ENCODE assay signal across 26 mouse cellular contexts in genomic region chr10:8858718-8859117, GRCm38 (mm10). TPM values are rescaled to one million over a fixed set of nuclear protein-coding genes. Genes with fewer than 3 reads are reported as not detected.
A peak's percentile ranks its signal among the peaks of the same experiment; 100 is the strongest.
DNase-seq lines count a peak whose midpoint lies in the region; ATAC-seq and TF ChIP-seq lines count a peak whose summit lies in the region.
"Had no signal": no experiment of that assay in that cellular context is flagged by ENCODE, and none has a peak within 500 bp of the region (broad histone marks: within the 10 kb centered on the region; RNA-seq: fewer than 3 reads in every experiment).

No protein-coding gene starts in this region.

- H3K36me3 ChIP-seq in testis, adult 2 months (ENCODE audit: control insufficient read depth, insufficient read depth, low read length): no peaks in the 10 kb centered on the region
- no peaks in the 10 kb centered on the region for H3K36me3 ChIP-seq in splenic B cell, adult 2 months (ENCODE audit: control insufficient read depth, insufficient read depth, low read length, poor library complexity, severe bottlenecking)
- no peaks in the 10 kb centered on the region for H3K36me3 ChIP-seq in forebrain, embryonic 15.5 days
- no peaks in the 10 kb centered on the region for H3K36me3 ChIP-seq in hindbrain, embryonic 11.5 days (ENCODE audit: control insufficient read depth, insufficient read depth, low read length)
- H3K36me3 ChIP-seq: embryonic facial prominence, embryonic 12.5 days; embryonic facial prominence, embryonic 15.5 days; heart, embryonic 13.5 days; hindbrain, embryonic 10.5 days had no signal

- DNase-seq in testis, postnatal 14 days (ENCODE audit: low spot score): no peak
- DNase-seq in splenic B cell, adult 2 months (ENCODE audit: low read depth, low spot score): peak; percentile 7
- DNase-seq in layer of hippocampus, adult 18-20 months (ENCODE audit: low spot score in 2 of 2): no peak
- no peak for DNase-seq in hindbrain, embryonic 11.5 days (ENCODE audit: low spot score)
- DNase-seq: adrenal gland, adult 2 months; adrenal gland, postnatal 14 days; cerebellum, adult 11-12 months; cerebellum, adult 9-10 months; cerebellum, postnatal 14 days; gastrocnemius, postnatal 10 days; gastrocnemius, postnatal 36 days; heart, adult 18-20 months had no signal

- no peaks in the 10 kb centered on the region for H3K9me3 ChIP-seq in forebrain, embryonic 15.5 days
- no peaks in the 10 kb centered on the region for H3K9me3 ChIP-seq in hindbrain, embryonic 11.5 days (ENCODE audit: control insufficient read depth, low read length)
- H3K9me3 ChIP-seq: embryonic facial prominence, embryonic 12.5 days; embryonic facial prominence, embryonic 15.5 days; heart, embryonic 13.5 days; hindbrain, embryonic 10.5 days had no signal

- WGBS in forebrain, embryonic 15.5 days: 94% methylated on average over 7 of the region's 7 CpGs
- 96% methylated on average over 7 of the region's 7 CpGs for WGBS in hindbrain, embryonic 11.5 days

- H3K27me3 ChIP-seq in testis, adult 2 months (ENCODE audit: control insufficient read depth, insufficient read depth, low read length): no peaks in the 10 kb centered on the region
- H3K27me3 ChIP-seq in splenic B cell, adult 2 months (ENCODE audit: control insufficient read depth, insufficient read depth, low read length, poor library complexity, severe bottlenecking): no peaks in the 10 kb centered on the region
- no peaks in the 10 kb centered on the region for H3K27me3 ChIP-seq in forebrain, embryonic 15.5 days
- H3K27me3 ChIP-seq in hindbrain, embryonic 11.5 days (ENCODE audit: control insufficient read depth, insufficient read depth, low read length): no peaks in the 10 kb centered on the region
- H3K27me3 ChIP-seq: embryonic facial prominence, embryonic 12.5 days; embryonic facial prominence, embryonic 15.5 days; heart, embryonic 13.5 days had no signal

- TF ChIP-seq POLR2A in testis, adult 2 months (IDR thresholded peaks at IDR 0.05; ENCODE audit: control insufficient read depth, low read depth, low read length): no peak

- H3K27ac ChIP-seq in testis, adult 2 months (ENCODE audit: control insufficient read depth, insufficient read depth, low read depth, low read length): no peak overlapping the region
- no peak overlapping the region for H3K27ac ChIP-seq in forebrain, embryonic 15.5 days (replicated peaks)
- no peak overlapping the region for H3K27ac ChIP-seq in hindbrain, embryonic 11.5 days (ENCODE audit: low read depth, low read length)
- H3K27ac ChIP-seq: embryonic facial prominence, embryonic 12.5 days; embryonic facial prominence, embryonic 15.5 days; heart, embryonic 13.5 days; hindbrain, embryonic 10.5 days; hindbrain, embryonic 14.5 days; hindbrain, postnatal 0 days had no signal

- no peak overlapping the region for H3K9ac ChIP-seq in forebrain, embryonic 15.5 days (replicated peaks)
- H3K9ac ChIP-seq in hindbrain, embryonic 11.5 days (ENCODE audit: low read depth, low read length): no peak overlapping the region
- H3K9ac ChIP-seq: embryonic facial prominence, embryonic 12.5 days; embryonic facial prominence, embryonic 15.5 days; heart, embryonic 13.5 days; hindbrain, embryonic 14.5 days had no signal

- ATAC-seq in granulocyte monocyte progenitor cell, adult 5-6 weeks (replicated peaks; ENCODE audit: poor library complexity, severe bottlenecking): peak; percentile 98
- ATAC-seq in megakaryocyte, adult 5-6 weeks (ENCODE audit: poor library complexity, severe bottlenecking): peak; percentile 94
- no peak for ATAC-seq in forebrain, embryonic 15.5 days (replicated peaks)
- ATAC-seq in hindbrain, embryonic 11.5 days (ENCODE audit: low FRiP score): no peak
- ATAC-seq: forebrain, embryonic 16.5 days; hindbrain, postnatal 0 days; inflammation-experienced regulatory T-cells, adult 6 months; intestine, embryonic 16.5 days had no signal

- H3K4me3 ChIP-seq in testis, adult 2 months (ENCODE audit: control insufficient read depth, low read depth, low read length): peak overlapping the region; percentile 1
- H3K4me3 ChIP-seq in forebrain, embryonic 15.5 days: no peak overlapping the region
- H3K4me3 ChIP-seq in hindbrain, embryonic 11.5 days (ENCODE audit: low read depth, low read length): no peak overlapping the region
- H3K4me3 ChIP-seq: embryonic facial prominence, embryonic 12.5 days; embryonic facial prominence, embryonic 15.5 days; heart, embryonic 13.5 days; hindbrain, embryonic 10.5 days had no signal

- peaks cover 4% of the 10 kb centered on the region for H3K4me1 ChIP-seq in testis, adult 2 months (ENCODE audit: control insufficient read depth, insufficient read depth, low read length)
- H3K4me1 ChIP-seq in forebrain, embryonic 15.5 days: 0 out of 2 replicates have a peak, but pooled peaks cover 5% of the 10 kb centered on the region
- H3K4me1 ChIP-seq in hindbrain, embryonic 11.5 days (replicated peaks; ENCODE audit: control insufficient read depth, insufficient read depth, low read length): no peaks in the 10 kb centered on the region

- no peak overlapping the region for H3K4me2 ChIP-seq in forebrain, embryonic 15.5 days (replicated peaks)
- no peak overlapping the region for H3K4me2 ChIP-seq in hindbrain, embryonic 11.5 days (replicated peaks; ENCODE audit: low read depth, low read length)
- H3K4me2 ChIP-seq: embryonic facial prominence, embryonic 12.5 days; embryonic facial prominence, embryonic 15.5 days; heart, embryonic 13.5 days; hindbrain, embryonic 14.5 days had no signal

- no peak for TF ChIP-seq CTCF in testis, adult 2 months (IDR thresholded peaks at IDR 0.05; ENCODE audit: control insufficient read depth, insufficient read depth, insufficient replicate concordance, low read depth, low read length)

RNA-seq across cellular contexts. Expression of gene Sash1, which starts 27.2 kb away (rescaled TPM):
- polyA plus RNA-seq in testis, adult 2 months (2012; rRNA removed): 2.7 and 2.8 TPM in 2 replicates
- total RNA-seq in granulocyte monocyte progenitor cell, adult 5-6 weeks (2014; fragmentation: Nextera tagmentation): 1.9 and 2.4 TPM in 2 replicates
- total RNA-seq in granulocyte monocyte progenitor cell, adult 5-6 weeks (2017): 2.1 and 2.4 TPM in 2 replicates
- 5.6 and 6.3 TPM in 2 replicates for total RNA-seq in megakaryocyte, adult 5-6 weeks (2015)
- total RNA-seq in megakaryocyte, adult 5-6 weeks (2017): 4.1 and 5.3 TPM in 2 replicates
- polyA plus RNA-seq in forebrain, embryonic 15.5 days (2015; fragmentation: Nextera tagmentation; extraction: Ambion mirVana): 1.7 TPM in 2 replicates
- total RNA-seq in layer of hippocampus, adult 18-20 months (2021): 10 to 100 TPM; 78.9 to 79.8 TPM
- 5.2 and 6.5 TPM in 2 replicates for polyA plus RNA-seq in hindbrain, embryonic 11.5 days (2014; fragmentation: Nextera tagmentation; extraction: Ambion mirVana)
- total RNA-seq: MEL had no signal

Comparison
In these comparisons a context has a peak if more than half of its experiments do, and no peak if none do; other contexts are left out.
1. ATAC-seq: peak in granulocyte monocyte progenitor cell, adult 5-6 weeks (single experiment) and megakaryocyte, adult 5-6 weeks (single experiment); none in forebrain, embryonic 15.5 days (single experiment) and hindbrain, embryonic 11.5 days (single experiment).
2. RNA of gene Sash1, which starts 27.2 kb away (total RNA-seq): 78.9 to 79.8 TPM in layer of hippocampus, adult 18-20 months; 4.1 to 6.3 TPM in megakaryocyte, adult 5-6 weeks and 1.9 to 2.4 TPM in granulocyte monocyte progenitor cell, adult 5-6 weeks; every median in the first group is over 10 times any median in the second.